Mouse (Mus musculus): ENCODE measurements around the gene Gm10670.
"Not testable (repeated sequence)": the region's sequence is repeated elsewhere in the genome, so short reads cannot be mapped to it uniquely, and the experiment has no call there.

The Gm10670 gene

GRCm38 (mm10) chr7:20474825-20475224 lies at the start of gene Gm10670:
Gm10670 (minus strand) TSS chr7:20474925.
- not testable (repeated sequence) for DNase-seq

- not testable (repeated sequence) for DNase-seq
These were observed 35.7 kb upstream of the Gm10670 start, which contains the start of gene Vmn1r103 for GRCm38 (mm10) chr7:20510434-20510833. Vmn1r103 (minus strand) TSS chr7:20510534.

GRCm38 (mm10) chr7:20442493-20442892 lies 32.2 kb downstream of the Gm10670 start, which contains the start of gene Vmn1r101:
Vmn1r101 (minus strand) TSS chr7:20442593.
- DNase-seq = not testable (repeated sequence)

All from B cell, adult 2 months (primary cell).